Mouse (Mus musculus): Measurements from ENCODE around the gene Pdgfb. TPM values are rescaled to one million over a fixed set of nuclear protein-coding genes. Genes with fewer than 3 reads are reported as not detected.

Pdgfb gene
- total and polyA plus RNA-seq, 3 experiments = 0.23 to 0.72 TPM; not detected in 1

- Histone ChIP-seq H3K27ac (ENCODE audit: control insufficient read depth, low read depth, low read length) (no peak overlapping the region), H3K27me3 (ENCODE audit: control insufficient read depth in 1 of 2, insufficient read depth in 2 of 2, low read length in 2 of 2) (no peaks in the 10 kb centered on the region), H3K4me1 (ENCODE audit: control insufficient read depth in 1 of 2, insufficient read depth in 2 of 2, low read length in 2 of 2) (peaks cover 8 to 18% of the 10 kb centered on the region in 2 experiments), H3K79me2 (ENCODE audit: control insufficient read depth, insufficient read depth, low read length, poor library complexity) (no peaks in the 10 kb centered on the region), H3K4me3 (ENCODE audit: control insufficient read depth in 1 of 2, insufficient read depth in 1 of 2, low read depth in 2 of 2, low read length in 2 of 2) (no peak overlapping the region), H3K9ac (ENCODE audit: control insufficient read depth, low read depth, low read length, poor library complexity, severe bottlenecking) (no peak overlapping the region), H3K36me3 (ENCODE audit: control insufficient read depth in 1 of 2, insufficient read depth in 2 of 2, low read length in 2 of 2) (peaks cover 0 to 12% of the 10 kb centered on the region in 2 experiments; a peak in 2 of 4 replicates), H3K9me3 (replicated peaks; ENCODE audit: insufficient read depth, low read length) (no peaks in the 10 kb centered on the region)
- DNase-seq (ENCODE audit: low read depth, low spot score) = no peak
- TF ChIP-seq ZC3H11A (IDR thresholded peaks at IDR 0.05; ENCODE audit: low read depth, low read length) (no peak), NRF1 (IDR thresholded peaks at IDR 0.05; ENCODE audit: insufficient read depth, low read depth, low read length, poor library complexity, severe bottlenecking) (no peak), EP300 (IDR thresholded peaks at IDR 0.05; ENCODE audit: low read depth in 1 of 2, low read length in 2 of 2) (peak in 1 of 2 experiments; percentile 39; a peak in 1 of 4 replicates), ZKSCAN1 (IDR thresholded peaks at IDR 0.05; ENCODE audit: low read depth, low read length) (no peak), TCF12 (IDR thresholded peaks at IDR 0.05; ENCODE audit: low read depth, low read length) (peak; percentile 71; the same call in 1 of the 2 replicates), NELFE (IDR thresholded peaks at IDR 0.05; ENCODE audit: low read depth, low read length) (no peak), TAL1 (IDR thresholded peaks at IDR 0.05; ENCODE audit: low read length) (peak; percentile 20; the same call in 1 of the 2 replicates), RAD21 (IDR thresholded peaks at IDR 0.05; ENCODE audit: low read depth, low read length) (no peak), ZNF384 (IDR thresholded peaks at IDR 0.05; ENCODE audit: low read depth, low read length) (no peak)
These were observed 14.1 kb downstream of the Pdgfb start for GRCm38 (mm10) chr15:80000694-80001093.

- Histone ChIP-seq H3K36me3 (ENCODE audit: control insufficient read depth in 1 of 2, insufficient read depth in 2 of 2, low read length in 2 of 2) (no peaks in the 10 kb centered on the region), H3K79me2 (ENCODE audit: control insufficient read depth, insufficient read depth, low read length, poor library complexity) (no peaks in the 10 kb centered on the region), H3K4me3 (ENCODE audit: control insufficient read depth in 1 of 2, insufficient read depth in 1 of 2, low read depth in 2 of 2, low read length in 2 of 2) (no peak overlapping the region), H3K27me3 (ENCODE audit: control insufficient read depth in 1 of 2, insufficient read depth in 2 of 2, low read length in 2 of 2) (no peaks in the 10 kb centered on the region; a peak in 1 of 4 replicates), H3K9me3 (replicated peaks; ENCODE audit: insufficient read depth, low read length) (no peaks in the 10 kb centered on the region), H3K27ac (ENCODE audit: control insufficient read depth, low read depth, low read length) (no peak overlapping the region), H3K4me1 (ENCODE audit: control insufficient read depth in 1 of 2, insufficient read depth in 2 of 2, low read length in 2 of 2) (peaks cover 0 to 3% of the 10 kb centered on the region in 2 experiments; a peak in 1 of 4 replicates), H3K9ac (ENCODE audit: control insufficient read depth, low read depth, low read length, poor library complexity, severe bottlenecking) (no peak overlapping the region)
- DNase-seq (ENCODE audit: low read depth, low spot score) = no peak
- TF ChIP-seq MXI1 (IDR thresholded peaks at IDR 0.05; ENCODE audit: low read depth, low read length) (no peak), NRF1 (IDR thresholded peaks at IDR 0.05; ENCODE audit: insufficient read depth, low read depth, low read length, poor library complexity, severe bottlenecking) (no peak), CHD2 (IDR thresholded peaks at IDR 0.05; ENCODE audit: low read length) (no peak), HCFC1 (IDR thresholded peaks at IDR 0.05; ENCODE audit: low read depth, low read length) (no peak), TAL1 (IDR thresholded peaks at IDR 0.05; ENCODE audit: low read length) (no peak), POLR2AphosphoS2 (IDR thresholded peaks at IDR 0.05; ENCODE audit: low read length) (no peak), ZC3H11A (IDR thresholded peaks at IDR 0.05; ENCODE audit: low read depth, low read length) (no peak), CHD1 (IDR thresholded peaks at IDR 0.05; ENCODE audit: low read depth, low read length) (no peak), ELF1 (IDR thresholded peaks at IDR 0.05; ENCODE audit: low read depth, low read length) (no peak), TBP (IDR thresholded peaks at IDR 0.05; ENCODE audit: low read depth, low read length) (no peak), USF1 (IDR thresholded peaks at IDR 0.05; ENCODE audit: low read depth, low read length) (no peak), SMC3 (IDR thresholded peaks at IDR 0.05; ENCODE audit: low read depth, low read length) (no peak), KAT2A (conservative IDR thresholded peaks at IDR 0.05; ENCODE audit: low read depth, low read length) (no peak), RAD21 (IDR thresholded peaks at IDR 0.05; ENCODE audit: low read depth, low read length) (no peak), GATA1 (IDR thresholded peaks at IDR 0.05; ENCODE audit: low read depth, low read length) (no peak), RCOR1 (IDR thresholded peaks at IDR 0.05; ENCODE audit: low read depth, low read length) (no peak)
These were observed 16.8 kb downstream of the Pdgfb start for GRCm38 (mm10) chr15:79997988-79998387.

All from MEL (cell line).